Mouse (Mus musculus): ENCODE results near the gene Usp5.

DNA sequence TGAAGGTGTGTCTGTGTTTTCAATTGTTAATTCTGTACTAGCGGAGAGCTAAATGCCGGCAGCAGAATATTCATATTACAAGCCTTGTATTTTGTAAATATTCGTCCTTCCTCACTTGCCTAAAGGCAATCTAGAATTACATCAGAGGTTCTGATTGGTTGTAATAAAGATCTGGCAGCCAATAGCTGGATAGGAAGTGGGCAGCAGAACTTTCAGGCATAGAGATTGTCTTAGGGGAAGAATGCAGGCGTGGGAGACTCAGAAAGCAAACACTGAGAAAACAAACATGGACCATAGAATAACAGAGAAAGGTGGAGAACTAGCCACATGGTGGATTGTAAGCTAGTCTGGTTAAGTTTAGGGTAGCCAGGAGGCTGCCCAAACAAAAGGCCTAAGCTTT lies 39.2 kb downstream of the Usp5 start:
- no peak for TF ChIP-seq EP300 (IDR thresholded peaks at IDR 0.05)
- TF ChIP-seq CTCF (IDR thresholded peaks at IDR 0.05) = no peak

Measured in lung, postnatal 0 days (tissue).